Mouse (Mus musculus) ES-Bruce4 (cell line): ENCODE data around the gene Rxfp2.

Experiments
- CTCF ChIP-seq: IDR thresholded peaks from one replicate; pipeline ENCODE4 v1.8.1; 2011; ENCODE audit warnings: low read depth, low read length
- EP300 ChIP-seq: IDR thresholded peaks from 2 replicates; pipeline ENCODE4 v1.6.1; 2011; ENCODE audit warnings: low read depth, low read length; ENCODE audit not compliant: insufficient read depth
- POLR2A ChIP-seq: IDR thresholded peaks from one replicate; pipeline ENCODE4 v1.8.1; 2011; ENCODE audit warnings: low read length; ENCODE audit not compliant: insufficient read depth

DNA sequence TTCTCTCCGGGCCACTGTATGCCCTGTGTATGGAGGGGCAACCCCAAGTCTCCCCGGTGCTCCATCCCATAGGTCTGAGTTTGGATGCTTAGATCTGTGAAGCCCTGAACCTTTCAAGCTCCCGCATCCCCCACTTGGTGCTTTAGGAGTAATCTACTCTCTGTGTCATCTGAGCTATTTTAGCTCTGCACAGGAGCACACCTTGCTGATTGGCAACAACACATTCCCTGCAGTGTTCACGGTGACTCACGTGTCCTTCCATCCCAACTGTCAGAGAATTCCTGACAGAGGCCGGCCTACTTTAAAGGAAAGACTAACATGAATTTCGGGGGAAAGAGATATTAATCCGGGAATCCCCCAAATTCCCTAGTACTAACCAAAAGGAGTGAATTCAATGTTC, 102.2 kb downstream of the Rxfp2 start:
- no peak for TF ChIP-seq POLR2A
- no peak for TF ChIP-seq EP300
- no peak for TF ChIP-seq CTCF
